Mouse (Mus musculus) testis, postnatal 14 days (tissue): ENCODE measurements around the gene Fut1.

Experiments
- DNase-seq: peaks from one replicate; pipeline ENCODE4 v3.0.0; 2021; ENCODE audit warnings: low spot score

Fut1 gene

GRCm38 (mm10) chr7:45617042-45617695 is at the start of gene Fut1:
TSS of gene Fut1 (plus strand) at chr7:45617289.
- no peak for DNase-seq

GRCm38 (mm10) chr7:45567780-45568516 is 49.1 kb upstream of the Fut1 start:
- peak; percentile 90 for DNase-seq

GRCm38 (mm10) chr7:45568601-45569473 is 48.3 kb upstream of the Fut1 start:
- no peak for DNase-seq

DNA sequence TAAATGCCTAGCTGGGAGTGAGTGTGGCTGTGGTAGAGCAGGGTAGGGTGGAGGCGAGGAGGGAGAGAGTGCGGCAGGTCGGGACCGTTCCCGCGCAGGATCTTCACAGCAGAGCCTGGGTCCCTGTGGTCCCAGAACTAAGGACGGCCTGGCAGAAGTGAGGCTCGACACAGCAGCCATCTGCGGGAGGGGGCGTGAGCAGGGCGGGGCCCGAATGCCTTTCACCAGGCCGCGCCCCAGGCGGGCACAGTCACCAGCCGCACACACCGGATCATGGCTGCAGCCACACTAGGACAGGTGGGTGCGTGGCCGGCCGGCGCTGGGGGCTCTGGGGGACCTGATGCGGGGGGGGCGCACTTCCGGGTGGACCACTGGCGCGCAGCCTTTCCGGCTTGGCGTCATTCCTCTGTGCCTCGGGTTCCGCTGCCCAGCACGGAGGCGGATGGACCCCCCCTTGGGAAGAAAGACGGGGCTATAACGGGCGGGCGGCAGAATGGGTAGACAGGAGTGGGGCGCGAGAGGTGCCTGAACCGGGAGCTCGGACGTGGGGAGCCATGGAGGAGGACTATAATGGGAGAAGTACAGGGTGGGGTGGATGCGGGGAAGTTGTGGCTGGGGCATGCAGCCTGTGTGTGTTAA is 46.9 kb upstream of the Fut1 start, which contains the start of gene Bcat2:
TSS of gene Bcat2 (plus strand) at position 51 of the 639 bp plus-strand sequence.
- DNase-seq = peak; percentile 72

DNA sequence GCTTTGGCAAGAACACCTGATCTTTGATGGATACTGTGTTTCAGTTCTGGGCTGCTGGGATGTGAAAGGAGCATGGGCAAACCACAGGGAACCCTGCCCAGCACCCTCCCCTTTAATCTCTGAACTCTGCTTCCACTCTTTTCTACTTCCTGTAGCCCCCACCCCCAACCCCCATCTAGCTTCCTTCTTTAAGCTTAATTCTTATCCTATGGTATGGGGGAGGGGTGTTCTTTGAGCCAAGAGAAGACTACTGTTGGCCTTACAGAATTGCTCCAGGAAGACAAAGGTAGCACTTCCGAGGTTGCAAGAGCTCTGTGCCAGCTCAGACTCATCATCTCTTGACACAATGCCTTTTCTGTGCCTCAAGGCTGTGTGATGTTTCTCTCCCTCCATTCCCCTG is 45.1 kb upstream of the Fut1 start:
- DNase-seq = no peak

DNA sequence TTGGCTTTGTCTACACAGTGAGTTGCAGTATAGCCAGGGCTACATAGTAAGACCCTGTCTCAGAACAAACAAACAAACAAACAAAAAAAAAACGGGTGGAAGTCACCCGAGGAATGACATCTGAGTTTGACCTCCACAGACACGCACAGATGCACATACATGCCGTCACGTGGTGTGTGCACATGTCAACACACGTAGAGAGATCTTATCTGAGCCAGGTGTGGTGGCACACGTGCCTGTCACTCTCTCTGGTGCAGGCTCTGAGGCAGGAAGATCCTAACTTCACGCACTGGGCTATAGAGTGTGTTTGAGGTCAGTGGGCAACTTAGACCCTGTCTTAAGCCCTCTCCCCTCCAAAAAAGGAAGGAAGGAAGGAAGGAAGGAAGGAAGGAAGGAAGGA is 43.1 kb upstream of the Fut1 start:
- DNase-seq = no peak

GRCm38 (mm10) chr7:45574472-45575379 is 42.4 kb upstream of the Fut1 start:
- DNase-seq = no peak

DNA sequence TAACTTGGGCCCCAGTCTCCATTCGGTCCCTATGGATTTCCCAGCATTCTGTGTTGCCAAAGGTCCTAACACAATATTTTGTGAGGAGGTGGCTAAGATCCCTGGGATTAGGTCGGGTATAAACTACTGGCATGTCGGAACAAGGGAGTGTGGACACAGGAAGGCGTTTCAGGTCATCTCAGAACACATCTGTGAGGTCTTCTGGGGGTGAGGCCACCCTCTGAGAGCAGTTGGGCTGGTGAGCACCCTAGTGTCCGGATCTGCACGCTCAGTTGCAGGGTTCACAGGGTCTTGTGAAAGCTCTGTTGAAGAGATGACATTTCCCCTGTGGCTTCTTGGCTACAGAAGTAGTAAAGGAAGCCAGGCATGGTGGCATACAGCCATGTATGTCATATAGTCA is 31.2 kb upstream of the Fut1 start:
- no peak for DNase-seq

- DNase-seq = no peak
Observed at GRCm38 (mm10) chr7:45587631-45588592, 29.2 kb upstream of the Fut1 start.

- peak; percentile 88 for DNase-seq
Observed at GRCm38 (mm10) chr7:45589173-45589572, 27.9 kb upstream of the Fut1 start.

GRCm38 (mm10) chr7:45589898-45590297 is 27.2 kb upstream of the Fut1 start:
- no peak for DNase-seq

GRCm38 (mm10) chr7:45590874-45591273 is 26.2 kb upstream of the Fut1 start:
- no peak for DNase-seq

- no peak for DNase-seq
Observed at GRCm38 (mm10) chr7:45591880-45592279, 25.2 kb upstream of the Fut1 start.

- DNase-seq = peak; percentile 54
Observed at GRCm38 (mm10) chr7:45593118-45593815, 23.8 kb upstream of the Fut1 start.

DNA sequence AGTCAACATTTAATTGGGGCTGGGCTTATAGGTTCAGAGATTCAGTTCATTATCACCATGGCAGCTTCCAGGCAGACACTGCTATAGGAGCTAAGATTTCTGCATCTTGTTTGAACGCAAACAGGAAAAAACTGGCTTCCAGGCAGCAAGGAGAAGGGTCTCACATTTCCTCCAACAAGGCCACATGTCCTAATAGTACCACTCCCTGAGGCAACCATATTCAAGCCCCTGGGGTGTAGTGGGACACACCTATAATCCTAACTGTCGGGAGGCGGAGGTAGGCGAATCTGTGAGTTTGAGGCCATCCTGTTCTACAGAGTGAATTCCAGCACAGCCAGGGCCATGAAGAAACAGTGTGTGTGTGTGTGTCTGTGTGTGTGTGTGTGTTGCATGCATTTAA is 21.9 kb upstream of the Fut1 start:
- no peak for DNase-seq

DNA sequence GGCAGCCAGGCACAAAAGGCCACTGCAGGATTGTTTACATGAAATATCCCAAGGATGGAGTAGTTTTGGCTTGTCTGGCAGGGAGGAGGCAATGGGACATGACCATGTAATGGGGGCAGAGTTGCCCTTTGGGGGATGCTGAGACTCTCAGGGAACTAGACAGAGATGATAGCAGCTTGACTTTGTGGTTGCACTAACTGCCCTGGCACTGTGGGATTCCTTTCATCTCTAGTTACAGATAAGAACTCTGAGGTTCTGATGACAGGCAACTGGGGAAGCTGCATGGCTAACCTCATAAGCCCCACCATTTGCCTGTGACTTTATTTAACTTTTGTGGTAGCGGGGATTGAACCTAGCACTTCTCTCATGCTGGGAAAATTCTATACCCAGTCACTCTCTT is 21.0 kb upstream of the Fut1 start:
- no peak for DNase-seq

DNA sequence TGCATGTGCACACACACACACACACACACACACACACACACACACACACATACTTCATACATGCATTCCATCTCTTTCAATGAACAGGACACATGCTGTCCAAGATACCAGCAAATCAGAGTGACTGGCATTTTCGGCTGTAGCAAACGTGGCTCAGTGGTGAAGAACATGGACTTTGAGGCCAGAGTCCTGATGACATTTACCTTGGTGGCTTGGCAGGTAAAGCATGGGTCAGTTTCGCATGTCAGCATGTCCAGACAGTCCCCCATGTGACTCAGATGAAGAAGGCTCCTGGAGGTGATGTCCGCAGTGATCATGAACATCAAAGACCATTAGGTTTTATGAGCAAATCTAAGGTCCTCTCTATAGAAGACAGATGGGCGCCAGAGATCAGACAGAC is 20.1 kb upstream of the Fut1 start:
- no peak for DNase-seq

DNA sequence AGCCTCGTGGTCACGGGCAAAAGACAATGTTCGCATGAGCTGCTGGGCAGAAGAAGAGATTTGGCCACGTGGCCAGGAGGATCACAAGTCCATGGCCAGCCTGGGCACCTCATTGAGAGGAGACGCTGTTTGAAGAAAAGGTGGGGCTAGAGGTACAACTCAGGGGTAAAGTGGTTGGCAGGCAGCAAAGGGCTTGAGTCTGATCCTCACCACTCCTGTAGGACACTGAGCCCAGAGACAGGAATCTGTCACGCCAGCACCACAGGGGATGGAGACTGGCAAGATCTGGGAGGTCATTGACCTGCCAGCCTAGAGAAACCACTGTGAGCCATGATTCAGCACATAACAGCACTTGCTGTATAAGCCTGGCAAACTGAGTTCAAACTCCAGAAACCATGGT is 19.6 kb upstream of the Fut1 start:
- no peak for DNase-seq
